Comparison of ENCODE assay signal across 8 mouse cellular contexts in genomic region chr7:99141919-99142606, GRCm38 (mm10). TPM values are rescaled to one million over a fixed set of nuclear protein-coding genes. Genes with fewer than 3 reads are reported as not detected.
DNase-seq lines count a peak whose midpoint lies in the region; ATAC-seq and TF ChIP-seq lines count a peak whose summit lies in the region.

No protein-coding gene starts in this region.

- H3K4me2 ChIP-seq in hindbrain, embryonic 11.5 days (replicated peaks; ENCODE audit: low read depth, low read length) = peak overlapping the region; percentile 85
- peak overlapping the region; percentile 76 for H3K4me2 ChIP-seq in midbrain, embryonic 14.5 days (ENCODE audit: low read length)

- H3K9ac ChIP-seq in hindbrain, embryonic 11.5 days (ENCODE audit: low read depth, low read length) = no peak overlapping the region
- peak overlapping the region; percentile 45; the same call in 1 of the 2 replicates for H3K9ac ChIP-seq in midbrain, embryonic 14.5 days (replicated peaks; ENCODE audit: low read length)

- H3K4me1 ChIP-seq in hindbrain, embryonic 11.5 days (replicated peaks; ENCODE audit: control insufficient read depth, insufficient read depth, low read length) = no peaks in the 10 kb centered on the region; the same call in 1 of the 2 replicates
- peaks cover 17% of the 10 kb centered on the region for H3K4me1 ChIP-seq in midbrain, embryonic 14.5 days (ENCODE audit: control insufficient read depth, insufficient read depth, low read length)

- TF ChIP-seq CTCF in layer of hippocampus, adult 2 months (conservative IDR thresholded peaks at IDR 0.05) = no peak

- no peaks in the 10 kb centered on the region for H3K27me3 ChIP-seq in hindbrain, embryonic 11.5 days (ENCODE audit: control insufficient read depth, insufficient read depth, low read length)
- H3K27me3 ChIP-seq in midbrain, embryonic 14.5 days (ENCODE audit: control insufficient read depth, insufficient read depth, low read length) = no peaks in the 10 kb centered on the region

- H3K4me3 ChIP-seq in layer of hippocampus, adult 2 months = peak overlapping the region; percentile 65
- H3K4me3 ChIP-seq in hindbrain, embryonic 11.5 days (ENCODE audit: low read depth, low read length) = peak overlapping the region; percentile 92
- peak overlapping the region; percentile 96 for H3K4me3 ChIP-seq in midbrain, embryonic 14.5 days (replicated peaks; ENCODE audit: low read depth, low read length)

- H3K27ac ChIP-seq in layer of hippocampus, adult 2 months = peak overlapping the region; percentile 90
- H3K27ac ChIP-seq in hindbrain, embryonic 11.5 days (ENCODE audit: low read depth, low read length) = no peak overlapping the region
- H3K27ac ChIP-seq in midbrain, embryonic 14.5 days (replicated peaks; ENCODE audit: low read depth, low read length) = peak overlapping the region; percentile 63

- DNase-seq in layer of hippocampus, adult 2 months (ENCODE audit: low spot score in 2 of 2) = peak in 1 of 2 experiments; percentile 46
- no peak for DNase-seq in layer of hippocampus, adult 9-11 months
- DNase-seq in brain, adult 2 months (ENCODE audit: low read depth, low spot score) = peak; percentile 75
- no peak for DNase-seq in hindbrain, embryonic 11.5 days (ENCODE audit: low spot score)
- DNase-seq in midbrain, embryonic 14.5 days = peak; percentile 21
- no peak for DNase-seq in adrenal gland, adult 18-20 months (ENCODE audit: low spot score in 2 of 2)
- no peak for DNase-seq in spleen, postnatal 4 days (ENCODE audit: low spot score in 2 of 2)
- no peak for DNase-seq in kidney, adult 11 months

- ATAC-seq in hindbrain, embryonic 11.5 days (ENCODE audit: low FRiP score) = no peak
- no peak for ATAC-seq in midbrain, embryonic 14.5 days (ENCODE audit: low FRiP score, low TSS enrichment)

- no peaks in the 10 kb centered on the region for H3K36me3 ChIP-seq in hindbrain, embryonic 11.5 days (ENCODE audit: control insufficient read depth, insufficient read depth, low read length)
- no peaks in the 10 kb centered on the region for H3K36me3 ChIP-seq in midbrain, embryonic 14.5 days (ENCODE audit: control insufficient read depth, insufficient read depth, low read length)

- no peaks in the 10 kb centered on the region for H3K9me3 ChIP-seq in hindbrain, embryonic 11.5 days (ENCODE audit: control insufficient read depth, low read length)
- no peaks in the 10 kb centered on the region for H3K9me3 ChIP-seq in midbrain, embryonic 14.5 days (ENCODE audit: control insufficient read depth, low read length)

- 33% methylated on average over 12 of the region's 12 CpGs for WGBS in hindbrain, embryonic 11.5 days
- 31% methylated on average over 12 of the region's 12 CpGs for WGBS in midbrain, embryonic 14.5 days

RNA-seq across cellular contexts. Expression of gene Uvrag, which starts 1.1 kb away (rescaled TPM):
- total RNA-seq in layer of hippocampus, adult 2 months (2021) = 10 to 100 TPM; 48.9 to 52.4 TPM
- 11.7 and 13.1 TPM in 2 replicates for polyA plus RNA-seq in hindbrain, embryonic 11.5 days (2014; fragmentation: Nextera tagmentation; extraction: Ambion mirVana)
- 16.6 and 21.0 TPM in 2 replicates for polyA plus RNA-seq in midbrain, embryonic 14.5 days (2014; fragmentation: Nextera tagmentation; extraction: Ambion mirVana)
- total RNA-seq in adrenal gland, adult 18-20 months (2021) = 10 to 100 TPM; 15.4 to 29.0 TPM

RNA-seq across cellular contexts. Expression of gene Dgat2, which starts 40.5 kb away (rescaled TPM):
- total RNA-seq in layer of hippocampus, adult 2 months (2021) = 100 to 1,000 TPM; 111 TPM
- polyA plus RNA-seq in hindbrain, embryonic 11.5 days (2014; fragmentation: Nextera tagmentation; extraction: Ambion mirVana) = 9.4 and 11.2 TPM in 2 replicates
- 15.1 and 16.6 TPM in 2 replicates for polyA plus RNA-seq in midbrain, embryonic 14.5 days (2014; fragmentation: Nextera tagmentation; extraction: Ambion mirVana)
- 100 to 1,000 TPM; 284 to 447 TPM for total RNA-seq in adrenal gland, adult 18-20 months (2021)

Comparison
In these comparisons a context has a peak if more than half of its experiments do, and no peak if none do; other contexts are left out.
1. DNase-seq: peak in brain, adult 2 months (single experiment) and midbrain, embryonic 14.5 days (single experiment); none in layer of hippocampus, adult 9-11 months (single experiment), hindbrain, embryonic 11.5 days (single experiment), adrenal gland, adult 18-20 months (0 of 2), spleen, postnatal 4 days (0 of 2) and kidney, adult 11 months (single experiment).
2. Peak in every context shown above with its lines, with median percentiles within 50 percentile points of each other: H3K4me3 ChIP-seq.